Mouse (Mus musculus) retina, postnatal 7 days (tissue): ENCODE results near the gene Cables2.

Source experiments
- DNase-seq: peaks from one replicate; pipeline ENCODE4 v3.0.0-alpha.2; 2012; ENCODE audit warnings: low read depth, low spot score

The Cables2 gene

DNA sequence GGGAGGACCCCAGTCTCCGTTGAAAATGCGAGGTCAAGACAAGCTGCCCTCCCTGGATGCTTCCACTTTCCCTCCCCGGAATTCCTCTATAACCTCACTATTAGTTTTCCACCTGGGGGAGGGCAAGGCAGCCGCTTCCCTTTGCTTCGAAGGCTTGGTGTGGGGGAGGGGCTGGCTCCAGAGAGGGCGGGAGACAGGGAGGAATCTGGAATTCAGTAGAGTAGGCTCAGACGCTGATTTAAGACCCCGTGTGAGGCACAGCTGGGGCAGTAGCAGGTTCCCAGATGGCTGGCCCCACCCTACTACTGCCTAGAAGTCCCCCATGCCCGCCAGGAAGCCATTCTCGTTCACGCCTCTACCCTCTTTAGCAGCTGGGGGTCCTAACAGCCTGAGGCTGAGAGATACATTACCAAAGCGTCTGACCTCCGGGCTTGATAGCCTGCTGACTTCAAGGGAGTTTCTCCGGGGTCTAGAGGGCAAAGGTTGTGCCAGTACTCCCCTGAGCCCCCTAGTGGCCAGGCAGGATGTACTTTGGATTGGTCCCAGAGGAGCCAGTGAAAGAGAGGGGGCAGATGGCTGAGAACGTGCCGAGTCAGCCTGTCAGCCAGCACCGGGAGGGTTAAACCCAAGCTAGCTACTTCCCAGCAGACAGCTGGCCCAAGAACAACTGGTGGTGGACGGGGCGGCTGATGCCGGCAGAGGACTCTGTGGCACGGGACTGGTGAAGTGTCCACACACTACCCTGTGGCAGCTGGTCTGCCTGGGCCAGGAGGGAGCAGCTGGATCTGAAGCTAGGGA is 45.8 kb downstream of the Cables2 start:
- DNase-seq = peak; percentile 60

DNA sequence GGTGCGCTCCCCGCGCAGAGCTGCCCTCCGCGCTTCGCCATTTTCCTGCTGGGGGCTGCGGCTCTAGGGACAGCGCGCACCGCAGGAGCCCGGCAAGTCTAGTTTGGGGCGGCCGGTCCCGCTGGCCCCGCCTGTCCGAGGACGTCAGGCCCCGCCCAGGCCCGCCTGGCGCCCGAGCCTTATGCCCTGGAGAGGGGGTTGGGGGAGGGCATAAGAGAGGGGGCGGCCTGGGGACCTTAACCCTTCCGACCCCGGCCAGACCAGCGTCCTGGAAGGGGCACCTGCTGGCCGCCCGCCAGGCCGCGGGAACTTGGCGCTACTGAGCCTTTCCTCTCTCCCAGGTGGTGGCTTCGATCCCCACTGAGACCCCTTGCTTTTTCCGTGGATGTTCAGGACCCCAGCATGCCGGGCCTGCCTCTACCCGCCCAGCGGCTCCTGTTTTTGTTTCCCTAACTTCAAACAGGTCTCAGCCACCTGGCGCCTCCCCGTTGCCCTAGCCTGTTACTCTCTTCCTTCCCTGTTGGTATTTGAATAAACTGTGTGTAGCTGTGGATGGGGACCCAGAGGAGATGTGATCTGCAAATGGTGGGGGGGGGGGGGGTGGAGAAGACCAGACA is 47.4 kb downstream of the Cables2 start, which contains the start of gene Lama5:
Gene Lama5, minus strand, starts transcription at position 98 of the 617 bp plus-strand sequence.
- no peak for DNase-seq

DNA sequence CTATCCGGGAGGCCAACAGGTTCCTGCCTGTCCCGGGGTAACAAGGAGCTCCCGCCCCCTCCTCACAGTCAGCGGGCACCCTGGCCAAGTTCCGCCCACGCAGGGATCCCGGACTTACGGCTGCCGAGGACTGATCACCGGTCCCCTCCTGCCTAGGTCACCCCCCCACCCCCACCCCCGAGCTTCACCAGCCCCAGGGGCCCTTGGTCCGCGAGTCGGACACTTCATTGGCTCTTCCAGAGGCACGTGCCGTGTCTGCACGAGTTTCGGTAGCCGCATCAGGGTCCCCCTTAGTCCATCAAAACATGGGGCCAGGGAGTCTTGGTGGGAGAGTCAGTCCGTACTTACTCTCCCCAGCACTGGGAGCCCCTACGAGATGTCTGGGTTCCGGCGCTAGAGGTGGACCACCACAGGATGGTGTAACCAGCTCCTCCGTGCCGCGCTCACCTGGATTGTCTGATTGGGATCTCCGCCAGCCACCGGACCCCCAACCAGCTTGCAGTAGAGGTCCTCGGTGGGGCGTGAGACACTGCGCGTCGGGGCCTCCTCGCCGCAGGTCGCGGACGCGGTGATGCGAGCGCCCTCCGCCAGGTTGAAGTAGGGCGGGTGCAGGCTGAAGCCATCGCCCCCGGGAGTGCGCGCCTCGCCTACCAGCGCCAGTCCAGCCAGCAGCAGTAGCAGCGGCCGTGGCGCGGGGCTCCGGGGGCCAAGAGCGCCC is 48.1 kb downstream of the Cables2 start:
- DNase-seq = no peak

DNA sequence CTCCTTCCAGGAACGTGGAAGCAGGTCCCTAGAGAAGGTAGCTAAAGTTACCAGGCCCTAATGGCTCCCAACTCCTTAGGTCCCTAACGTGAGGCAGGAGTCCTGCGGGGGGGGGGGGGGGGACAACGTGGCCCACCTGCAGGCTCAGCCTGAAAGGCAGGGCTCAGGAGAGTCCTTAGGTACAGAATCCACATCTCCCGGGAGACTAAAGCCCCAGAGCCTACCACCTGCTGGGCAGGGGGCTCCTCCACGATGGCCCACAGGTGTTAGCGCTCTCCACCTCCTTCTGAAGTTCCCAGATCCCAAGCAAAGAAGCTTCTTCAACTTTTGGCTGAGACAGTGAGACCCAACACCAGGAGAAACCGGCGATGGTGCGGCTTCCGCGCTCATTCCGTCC is 48.7 kb downstream of the Cables2 start:
- no peak for DNase-seq

DNA sequence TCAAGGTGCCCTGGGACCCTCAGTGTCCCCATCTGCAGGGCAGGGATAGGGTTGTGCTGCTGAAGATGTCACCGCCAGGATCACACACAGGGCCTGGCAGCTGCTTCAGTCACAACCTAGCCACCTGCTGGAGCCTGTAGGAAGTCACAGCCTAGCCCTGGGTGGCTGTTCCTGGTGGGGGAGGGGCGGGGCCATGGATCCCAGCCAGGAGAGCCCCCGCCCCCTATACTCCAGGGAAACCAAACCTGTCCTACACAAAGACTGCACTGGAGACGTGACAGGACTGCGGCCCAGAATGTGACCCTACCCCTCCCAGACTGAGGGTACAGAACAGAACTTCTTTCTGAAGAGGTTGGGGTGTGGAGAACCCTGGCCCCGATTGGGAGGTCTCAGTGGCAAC is 51.0 kb downstream of the Cables2 start:
- no peak for DNase-seq

DNA sequence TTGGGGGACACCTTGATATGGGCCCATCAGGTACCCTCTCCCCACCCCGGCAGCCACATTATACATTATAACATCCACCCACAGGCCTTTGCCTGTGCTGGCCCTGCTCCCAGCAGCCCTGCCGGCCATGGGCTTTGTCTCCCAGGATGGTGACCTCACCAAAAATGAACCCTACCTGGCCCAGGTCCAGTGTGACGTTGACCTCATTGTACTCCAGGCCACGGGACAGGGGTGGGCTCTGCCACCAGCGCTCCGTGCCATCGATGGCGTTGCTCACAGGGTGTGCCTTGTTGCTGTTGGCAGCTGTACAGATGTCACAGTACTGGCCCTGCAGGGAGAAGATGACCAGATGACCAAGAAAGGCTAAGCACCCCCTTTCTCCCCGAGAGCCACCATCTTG is 52.2 kb downstream of the Cables2 start:
- no peak for DNase-seq

DNA sequence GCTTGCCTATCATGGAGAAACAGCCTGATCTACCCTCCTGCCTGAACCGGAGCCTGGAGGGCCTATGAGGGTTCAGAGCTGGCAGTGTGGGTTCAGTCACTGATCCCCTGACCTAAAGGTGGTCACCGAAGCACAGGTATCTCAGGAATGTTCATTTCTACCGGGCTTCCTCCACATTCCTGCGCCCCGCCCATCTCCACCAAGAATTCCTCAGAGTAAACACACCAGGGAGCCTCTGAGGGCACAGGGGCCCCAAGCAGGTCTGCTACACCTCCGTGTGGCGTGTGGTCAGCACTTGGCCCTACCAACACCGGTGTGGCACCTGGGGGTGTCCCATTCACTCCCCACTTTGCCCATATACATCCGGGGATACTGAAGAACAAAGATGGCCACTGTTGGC is 53.1 kb downstream of the Cables2 start:
- no peak for DNase-seq

DNA sequence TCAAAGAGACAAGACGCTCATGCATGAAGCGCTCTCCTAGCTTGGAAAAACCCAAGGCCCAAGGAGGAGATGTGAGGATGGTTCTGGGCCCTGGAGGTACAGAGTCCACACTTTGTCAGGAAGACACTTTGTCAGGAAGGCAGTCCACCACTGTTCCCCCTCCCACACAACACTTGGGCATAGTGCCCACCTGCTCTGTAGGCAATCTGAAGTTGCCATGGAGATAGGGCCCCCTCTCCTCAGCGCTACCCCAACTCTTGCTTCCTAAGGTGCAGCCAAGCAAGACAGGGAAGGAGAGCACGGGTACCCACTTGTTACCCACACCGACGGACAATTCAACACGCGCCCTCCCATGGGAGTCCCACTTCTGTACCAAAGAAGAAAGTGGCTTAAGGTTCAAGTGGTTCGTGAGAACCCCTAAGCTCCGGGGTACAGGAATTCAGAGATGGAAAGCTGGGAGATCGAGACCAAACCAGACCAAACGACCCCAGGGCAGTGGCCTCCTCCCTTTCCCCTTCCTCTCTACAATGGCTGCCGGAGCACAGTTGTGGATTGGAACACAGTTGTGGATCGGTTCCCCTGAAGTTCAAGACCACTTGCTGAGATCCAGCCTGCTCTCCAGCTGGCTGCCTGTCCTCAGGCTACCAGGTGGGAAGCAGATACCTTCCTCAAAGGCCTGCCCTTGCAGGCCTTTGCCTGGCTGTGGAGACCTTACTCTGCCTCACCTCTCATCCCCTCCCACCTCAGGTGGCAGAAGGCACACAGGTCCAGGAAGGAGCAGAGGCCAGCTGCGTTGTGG is 54.0 kb downstream of the Cables2 start:
- no peak for DNase-seq

DNA sequence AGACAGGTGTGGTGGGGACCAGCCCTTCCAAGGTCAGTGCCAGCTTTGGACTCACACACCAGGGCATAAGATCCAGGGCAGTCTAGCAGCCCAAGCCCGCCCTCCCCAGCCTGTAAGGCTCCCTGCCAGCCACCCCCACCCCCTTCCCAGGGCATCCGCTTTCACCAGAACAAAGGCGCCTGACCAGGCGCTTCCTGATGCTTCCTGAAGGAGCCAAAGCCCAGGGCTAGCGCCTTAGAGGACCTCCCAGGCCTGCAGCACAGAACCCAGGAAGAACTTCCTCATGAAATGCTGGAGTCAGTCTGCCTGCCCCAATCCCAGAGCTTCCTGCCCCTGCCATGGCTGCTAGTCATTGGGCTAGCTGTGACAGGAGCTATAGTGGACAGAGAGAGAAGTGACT is 54.6 kb downstream of the Cables2 start:
- DNase-seq = no peak

DNA sequence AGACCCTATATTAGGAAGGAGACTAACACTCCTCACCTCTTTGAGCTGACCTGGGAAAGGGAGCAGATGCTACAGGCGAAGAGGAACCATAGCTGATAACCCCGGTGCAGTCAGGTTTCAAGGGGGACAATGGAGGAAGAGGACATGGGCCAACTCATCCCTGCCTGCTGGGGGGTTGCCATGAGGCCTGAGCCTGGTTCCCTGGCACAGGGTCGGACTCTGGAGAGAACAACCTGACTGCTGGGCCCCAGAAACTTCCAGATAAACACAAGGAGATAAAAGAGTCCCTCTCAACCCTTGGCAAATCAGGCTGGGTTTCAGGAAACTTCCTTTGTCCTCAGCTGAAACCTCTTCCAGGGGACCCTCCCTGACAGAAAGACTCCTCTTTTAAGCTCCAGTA is 55.1 kb downstream of the Cables2 start:
- DNase-seq = no peak

DNA sequence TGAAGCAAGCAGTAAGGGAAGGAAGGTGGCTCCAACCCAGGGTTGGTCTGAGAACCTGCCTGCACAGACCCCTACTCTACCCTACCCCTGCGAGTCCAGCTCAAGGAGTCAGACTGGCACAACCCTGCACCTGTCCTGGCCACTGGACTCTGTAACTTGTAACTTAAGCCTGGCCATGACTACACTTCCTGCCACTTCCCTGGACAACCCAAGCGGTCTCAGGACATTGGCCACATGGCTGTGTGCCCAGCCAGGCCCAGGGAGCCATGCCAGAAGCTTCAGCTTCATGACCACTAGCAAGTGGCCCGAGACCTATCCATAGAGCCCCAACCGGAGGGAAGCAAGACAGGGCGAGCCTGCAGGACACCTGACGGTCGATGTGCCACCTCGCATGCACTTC is 55.7 kb downstream of the Cables2 start:
- no peak for DNase-seq

DNA sequence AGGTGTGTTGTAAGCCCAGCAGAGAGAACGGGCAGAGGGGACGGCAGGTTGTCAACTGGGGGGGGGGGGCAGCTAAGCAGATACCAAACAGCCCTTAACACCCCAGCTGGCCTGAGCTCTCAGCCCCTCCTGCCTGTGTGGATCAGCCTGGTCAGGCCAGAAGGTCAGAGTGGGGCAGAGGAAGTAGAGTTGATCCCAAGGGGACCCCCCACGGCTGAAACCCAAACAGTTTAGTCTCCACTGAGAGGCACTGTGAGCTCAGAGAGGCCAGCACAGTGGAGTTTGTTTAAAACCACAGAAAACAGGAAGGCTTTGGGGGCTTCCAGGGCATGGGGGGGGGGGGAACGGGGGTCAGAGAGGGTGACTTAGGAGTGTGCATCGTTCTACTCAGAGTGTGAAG is 56.4 kb downstream of the Cables2 start:
- DNase-seq = no peak

DNA sequence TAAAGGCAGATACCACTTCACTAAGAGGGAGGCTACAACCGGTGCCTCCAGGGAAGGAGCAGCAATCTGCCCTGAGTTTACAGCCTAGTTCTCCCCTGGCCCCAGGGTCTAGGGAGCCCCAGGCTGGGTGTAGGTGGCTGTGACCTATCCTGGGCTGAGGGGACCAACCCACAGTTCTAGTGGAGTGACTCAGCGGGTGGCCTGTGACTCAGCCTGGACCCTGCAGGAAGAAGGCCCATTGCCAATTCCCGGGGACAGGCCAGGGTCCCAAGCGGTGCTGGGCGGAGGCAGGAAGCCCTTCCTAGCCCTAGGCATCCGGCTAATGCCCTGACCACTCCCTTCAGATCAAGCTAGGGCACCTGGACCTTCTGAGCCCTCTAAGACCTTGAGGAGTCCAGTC is 57.3 kb downstream of the Cables2 start:
- DNase-seq = no peak

DNA sequence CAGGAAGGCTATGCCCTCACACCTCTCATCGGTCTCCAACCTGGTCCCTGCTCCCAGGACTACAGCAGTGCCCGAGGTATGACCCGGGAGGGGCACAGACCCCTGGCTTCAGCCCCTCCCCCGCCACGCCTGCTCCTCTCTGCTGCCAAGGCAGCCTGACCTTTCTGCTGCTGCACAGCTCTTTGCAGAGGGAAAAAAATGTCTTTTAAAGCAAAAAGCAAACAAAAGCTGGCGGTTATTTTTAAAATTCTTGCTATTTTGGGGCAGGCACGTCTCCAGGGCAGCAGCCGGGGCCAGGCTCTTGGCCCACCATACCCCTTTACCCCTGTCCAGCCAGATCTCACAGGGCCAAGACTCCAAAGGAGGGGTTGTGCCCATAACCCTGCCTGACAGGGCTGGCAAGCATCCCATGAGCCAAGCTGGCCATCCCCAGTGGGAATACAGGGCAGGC is 58.3 kb downstream of the Cables2 start:
- DNase-seq = no peak

DNA sequence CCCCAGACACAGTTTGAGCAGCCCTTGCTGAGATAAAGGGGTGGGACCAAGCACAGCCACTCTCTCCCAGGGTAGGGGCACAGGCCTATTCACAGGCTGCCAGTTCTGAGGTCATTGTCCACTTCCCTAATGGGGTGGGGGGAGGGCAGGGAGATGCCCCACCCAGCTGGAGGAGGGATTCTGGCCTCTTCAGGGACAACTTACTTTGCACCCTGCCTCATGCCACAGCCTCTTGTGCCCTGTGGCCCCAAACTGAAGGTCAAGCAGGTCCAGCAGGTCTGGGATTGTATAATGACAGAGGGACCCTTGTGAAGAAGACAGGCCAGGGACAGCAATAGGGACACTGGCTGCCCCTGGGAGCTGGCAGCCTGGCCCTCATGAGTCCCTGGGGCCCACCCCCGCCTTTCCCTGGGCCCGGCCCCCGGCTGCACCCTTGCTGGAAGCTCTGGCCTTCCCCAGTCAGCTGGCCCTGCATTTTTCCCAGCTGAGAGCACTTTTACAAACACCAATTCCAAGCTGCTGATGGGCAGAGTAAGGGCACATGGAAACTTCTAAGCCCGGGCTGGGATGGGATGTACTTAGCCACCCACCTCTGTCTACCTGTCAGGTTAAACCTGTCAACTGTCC is 58.8 kb downstream of the Cables2 start:
- no peak for DNase-seq

DNA sequence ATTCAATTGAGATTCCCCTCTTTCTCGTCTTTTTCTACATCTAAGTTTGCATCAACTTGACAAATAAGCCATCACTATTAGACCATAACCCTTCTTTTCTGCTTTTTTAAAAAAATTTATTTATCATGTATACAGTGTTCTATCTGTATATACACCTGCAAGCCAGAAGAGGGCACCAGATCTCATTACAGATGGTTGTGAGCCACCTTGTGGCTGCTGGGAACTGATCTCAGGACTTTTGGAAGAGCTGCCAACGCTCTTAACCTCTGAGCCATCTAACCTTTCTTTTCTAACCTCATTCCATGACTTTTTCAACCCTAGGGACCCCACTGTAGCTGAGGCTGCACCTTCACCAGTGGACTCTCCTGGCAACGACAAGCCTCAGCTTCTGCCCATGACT is 61.0 kb downstream of the Cables2 start:
- DNase-seq = no peak

DNA sequence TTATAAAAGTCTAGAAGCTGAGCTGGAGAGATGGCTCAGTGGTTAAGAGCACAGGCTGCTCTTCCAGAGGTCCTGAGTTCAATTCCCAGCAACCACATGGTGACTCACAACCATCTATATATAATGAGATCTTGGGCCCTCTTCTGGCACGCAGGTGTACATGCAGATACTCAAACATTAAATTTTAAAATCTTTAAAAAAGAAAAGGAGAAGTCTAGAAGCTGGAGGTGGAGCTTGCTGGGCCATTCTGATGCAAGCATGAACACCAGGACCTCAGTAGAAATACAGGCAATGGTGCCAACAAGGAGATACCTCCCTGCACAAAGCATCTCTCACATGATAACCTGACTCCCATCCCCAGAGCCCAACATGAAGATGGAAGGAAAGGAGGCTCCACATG is 64.3 kb downstream of the Cables2 start:
- no peak for DNase-seq
